Mouse (Mus musculus): Measurements from ENCODE around the gene Tarbp1.
"Not testable (repeated sequence)": the region's sequence is repeated elsewhere in the genome, so short reads cannot be mapped to it uniquely, and the experiment has no call there.

The Tarbp1 gene

GRCm38 (mm10) chr8:126494160-126495110 lies 19.6 kb upstream of the Tarbp1 start:
- no peak for DNase-seq (ENCODE audit: low spot score)

DNA sequence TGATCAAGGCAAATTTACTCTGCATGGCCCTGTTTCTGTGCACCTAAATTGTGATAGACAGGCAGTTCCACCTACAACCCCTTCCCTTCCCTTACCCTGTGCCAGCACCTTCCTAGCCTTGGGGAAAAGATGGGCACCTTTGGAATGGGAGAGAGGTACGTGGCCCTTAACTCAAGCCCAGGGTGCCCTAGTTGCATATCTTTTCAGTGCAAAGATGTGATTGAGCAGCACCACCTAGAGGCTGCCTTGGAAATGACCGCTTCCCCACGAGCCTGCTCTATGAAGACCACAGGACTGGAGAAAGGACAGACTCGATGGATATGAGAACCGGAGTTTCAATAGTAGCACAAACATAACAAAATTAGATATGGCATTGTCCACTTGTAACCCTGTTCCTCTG lies 8.1 kb upstream of the Tarbp1 start:
- peak; percentile 88 for DNase-seq (ENCODE audit: low spot score)

DNA sequence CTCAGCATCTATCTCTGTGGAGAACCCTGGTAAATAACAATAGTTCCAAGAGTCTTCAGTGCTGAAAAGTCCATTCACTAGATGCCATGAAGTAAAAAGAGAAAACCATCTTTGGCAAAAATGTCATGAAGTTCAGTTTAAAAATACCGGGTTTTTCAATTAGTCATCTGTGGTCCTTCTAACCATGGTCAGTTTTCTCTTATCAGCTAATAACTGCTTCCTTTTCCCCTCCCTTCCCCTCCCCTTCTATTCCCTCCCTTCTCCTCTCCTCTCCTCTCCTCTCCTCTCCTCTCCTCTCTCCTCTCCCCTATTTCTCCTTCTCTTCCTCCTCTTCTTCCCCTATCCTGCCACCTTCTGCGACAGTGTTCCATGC lies 7.5 kb upstream of the Tarbp1 start:
- no peak for DNase-seq (ENCODE audit: low spot score)

GRCm38 (mm10) chr8:126481494-126482347 lies 6.9 kb upstream of the Tarbp1 start:
- peak; percentile 86 for DNase-seq (ENCODE audit: low spot score)

DNA sequence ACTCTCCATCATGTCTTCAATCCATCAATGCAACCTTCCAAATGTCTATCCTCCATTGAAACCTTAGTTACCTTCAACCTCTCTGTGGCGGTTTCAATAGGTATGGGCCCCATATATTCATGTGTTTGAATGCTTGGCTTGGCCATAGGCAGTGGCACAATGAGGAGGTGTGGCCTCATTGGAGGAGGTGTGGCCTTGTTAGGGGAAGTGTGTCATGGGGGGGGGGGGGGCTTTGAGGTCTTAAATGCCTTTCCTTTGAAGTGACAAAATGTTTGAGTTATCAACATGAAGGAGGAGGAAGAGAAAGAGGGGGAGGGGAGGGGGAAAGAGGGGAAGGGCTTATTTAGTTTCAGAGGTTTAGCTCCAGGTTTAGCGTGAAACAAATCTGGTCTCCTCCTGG lies 5.5 kb upstream of the Tarbp1 start:
- no peak for DNase-seq (ENCODE audit: low spot score)

DNA sequence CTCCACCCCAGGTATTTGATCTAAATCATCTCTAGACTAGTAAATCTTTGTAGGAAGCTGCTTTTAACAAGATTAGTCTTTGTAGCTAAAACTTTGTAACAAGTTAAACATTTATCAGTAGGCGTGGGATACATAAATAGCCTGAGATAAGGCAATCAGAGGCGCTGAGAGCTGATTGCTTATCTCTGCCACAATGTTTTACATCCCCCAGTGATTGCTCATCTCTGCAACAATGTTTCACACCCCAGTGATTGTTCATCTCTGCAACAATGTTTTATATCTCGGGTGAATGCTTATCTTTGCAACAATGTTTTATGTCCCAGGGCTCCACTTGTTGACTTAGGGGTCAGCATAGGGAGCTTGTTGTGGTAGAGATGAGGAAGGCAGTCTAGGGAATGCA lies 3.8 kb upstream of the Tarbp1 start:
- no peak for DNase-seq (ENCODE audit: low spot score)

DNA sequence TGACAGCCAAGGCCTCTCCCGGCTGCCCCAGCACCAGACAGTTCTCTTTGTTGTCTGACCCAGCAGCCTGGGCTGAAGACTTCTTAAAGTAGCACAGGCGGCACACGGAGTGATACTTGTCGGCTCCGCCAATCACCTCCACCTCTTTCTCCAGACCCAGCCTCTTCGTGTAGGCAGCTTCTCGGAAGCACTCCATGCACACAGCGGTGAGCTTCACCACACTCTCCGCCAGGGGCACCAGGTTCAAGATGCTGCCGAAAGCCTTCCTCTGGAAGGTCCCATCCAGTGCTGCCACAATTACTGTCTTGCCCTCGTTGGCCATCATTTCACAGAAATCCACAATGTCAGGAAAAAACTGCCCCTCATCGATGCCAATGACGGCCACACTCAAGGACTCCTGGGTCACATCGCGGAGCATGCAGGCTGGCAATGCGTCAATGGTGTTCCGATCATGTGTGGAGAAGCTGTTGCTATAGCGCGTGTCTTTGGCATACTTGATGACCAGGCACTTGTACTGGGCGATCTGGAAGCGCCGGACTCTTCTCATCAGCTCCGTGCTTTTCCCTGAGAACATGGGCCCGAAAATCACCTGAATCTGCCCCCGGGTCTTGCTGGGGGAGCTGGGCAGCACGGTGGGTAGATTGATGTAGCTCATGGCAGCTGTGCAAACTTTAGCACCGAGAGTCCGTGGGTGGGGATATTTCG lies 1.4 kb upstream of the Tarbp1 start:
- DNase-seq (ENCODE audit: low spot score), result not testable (repeated sequence)

GRCm38 (mm10) chr8:126475738-126476137 lies 873 bp upstream of the Tarbp1 start:
- not testable (repeated sequence) for DNase-seq (ENCODE audit: low spot score)

DNA sequence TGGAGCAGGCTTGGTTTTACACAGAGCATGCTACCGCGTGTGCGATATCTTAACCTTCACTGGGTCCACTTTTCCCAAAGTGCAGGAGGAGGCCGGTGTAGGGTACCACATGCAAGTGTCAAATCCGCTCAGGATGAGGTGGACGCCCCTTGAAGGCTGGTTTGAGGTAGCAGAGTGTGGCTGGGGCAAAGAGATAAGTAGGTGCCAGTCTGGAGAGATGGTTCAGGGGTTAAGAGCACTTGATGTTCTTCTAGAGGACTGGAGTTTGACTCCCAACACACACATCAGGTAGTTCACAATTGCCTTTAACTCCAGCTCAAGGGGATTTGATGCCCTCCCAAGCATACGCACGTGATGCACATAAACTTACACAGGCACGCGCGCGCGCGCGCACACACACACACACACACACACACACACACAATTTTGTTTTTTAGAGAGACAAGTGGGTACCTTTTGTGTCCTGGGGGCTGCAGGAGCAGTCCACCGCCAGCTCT lies 1.0 kb downstream of the Tarbp1 start:
- peak; percentile 46 for DNase-seq (ENCODE audit: low spot score)

- DNase-seq (ENCODE audit: low spot score), result no peak
Measured at GRCm38 (mm10) chr8:126464071-126464470, 10.8 kb downstream of the Tarbp1 start.

GRCm38 (mm10) chr8:126461735-126462134 lies 13.1 kb downstream of the Tarbp1 start:
- DNase-seq (ENCODE audit: low spot score), result no peak

DNA sequence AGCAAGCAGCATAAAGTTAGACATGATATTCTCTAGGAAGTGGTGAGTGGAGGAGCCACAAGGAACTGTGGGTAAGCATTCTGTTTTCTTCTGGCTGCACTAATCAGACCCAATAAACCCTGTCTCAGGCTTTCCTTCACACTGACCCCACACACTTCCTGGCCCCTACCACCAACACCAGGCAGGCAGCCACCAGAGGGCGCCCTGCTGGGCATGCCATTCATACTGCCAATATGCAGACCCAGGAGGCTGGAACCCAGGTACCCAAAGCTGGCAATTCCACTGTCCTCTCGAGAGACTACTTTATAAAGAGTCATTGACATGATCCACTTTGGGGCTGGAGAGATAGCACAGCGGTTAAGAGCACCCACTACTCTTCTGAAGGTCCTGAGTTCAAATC lies 14.6 kb downstream of the Tarbp1 start:
- DNase-seq (ENCODE audit: low spot score), result peak; percentile 50

- peak; percentile 42 for DNase-seq (ENCODE audit: low spot score)
Measured at GRCm38 (mm10) chr8:126455383-126455782, 19.5 kb downstream of the Tarbp1 start.

- DNase-seq (ENCODE audit: low spot score), result no peak
Measured at GRCm38 (mm10) chr8:126451158-126451557, 23.7 kb downstream of the Tarbp1 start.

DNA sequence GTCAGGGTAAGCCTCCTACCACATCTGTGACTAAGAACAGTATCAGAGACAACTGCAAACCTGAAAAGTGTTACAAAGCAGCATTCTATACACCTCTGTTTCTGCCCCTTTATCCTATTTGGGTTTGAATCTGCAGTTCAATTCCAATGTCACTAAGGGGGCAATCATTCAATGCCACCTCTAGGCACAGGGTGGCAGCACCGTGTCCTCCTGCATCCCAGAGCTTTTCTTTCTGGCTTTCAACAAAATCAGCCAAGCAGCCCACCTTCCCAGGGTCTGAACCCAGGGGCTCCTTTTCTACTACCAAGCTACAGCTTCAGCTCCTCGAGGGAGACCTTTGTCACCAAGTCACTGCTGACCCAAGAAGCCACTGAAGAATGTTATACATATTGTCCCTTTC lies 35.9 kb downstream of the Tarbp1 start:
- DNase-seq (ENCODE audit: low spot score), result no peak

GRCm38 (mm10) chr8:126433827-126434226 lies 41.0 kb downstream of the Tarbp1 start:
- no peak for DNase-seq (ENCODE audit: low spot score)

DNA sequence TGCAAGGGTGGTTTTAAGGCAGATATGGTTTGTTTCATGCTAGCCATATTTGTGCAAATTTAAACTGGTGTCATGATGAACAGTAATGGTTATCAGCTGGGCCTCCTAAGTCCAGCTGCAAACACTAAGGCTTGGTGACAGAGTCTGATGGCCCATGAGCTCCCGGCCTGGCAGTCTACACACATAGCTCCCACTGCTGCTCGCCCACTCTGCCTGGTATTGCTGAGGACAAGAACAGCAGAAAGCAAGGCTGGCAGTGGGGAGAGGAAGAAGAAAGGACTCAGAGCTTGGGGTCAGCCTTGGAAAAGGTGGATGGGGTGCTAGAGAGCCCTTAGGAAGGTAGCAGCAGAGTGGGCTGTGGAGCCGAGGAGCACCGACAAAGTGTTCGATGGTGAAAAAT lies 45.2 kb downstream of the Tarbp1 start:
- no peak for DNase-seq (ENCODE audit: low spot score)

DNA sequence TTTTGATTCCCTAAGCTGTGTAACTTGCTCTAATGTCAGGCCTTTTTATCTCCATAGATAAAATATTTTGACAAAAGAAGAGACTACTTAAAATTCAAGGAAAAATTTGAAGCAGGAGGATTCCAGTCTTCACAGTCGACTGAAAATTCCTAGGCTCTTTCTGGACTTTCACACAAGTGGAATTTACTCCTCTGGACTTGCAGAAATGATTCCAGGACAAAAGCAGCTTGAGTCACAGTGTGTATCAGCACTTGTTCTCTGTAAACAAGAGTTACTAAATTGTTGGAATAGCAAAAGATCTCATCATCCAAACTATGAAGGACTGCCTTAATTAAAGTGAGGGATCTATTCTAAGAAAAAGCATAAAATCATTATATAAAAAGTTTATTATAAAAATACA lies 49.9 kb downstream of the Tarbp1 start:
- no peak for DNase-seq (ENCODE audit: low spot score)

DNA sequence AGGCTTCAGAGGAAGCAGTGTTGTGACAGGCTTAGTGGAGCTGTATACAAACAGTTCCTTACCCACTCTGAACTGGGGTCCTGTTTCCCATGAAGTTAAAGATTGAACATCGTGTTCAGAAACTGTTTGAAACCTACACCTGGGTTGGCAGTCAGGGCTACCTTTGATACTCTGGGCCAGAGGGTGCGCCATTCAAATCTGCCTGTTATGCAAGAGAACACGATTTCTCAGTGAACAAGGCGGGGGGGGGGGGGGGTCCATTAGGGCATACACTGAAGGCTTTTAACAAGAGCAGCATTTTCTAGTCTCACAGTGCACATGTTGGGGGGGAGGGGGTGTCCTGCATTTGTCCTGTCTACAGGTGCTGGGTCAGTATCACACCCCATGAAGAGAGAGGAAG lies 50.7 kb downstream of the Tarbp1 start:
- no peak for DNase-seq (ENCODE audit: low spot score)

GRCm38 (mm10) chr8:126422920-126423300 lies 52.0 kb downstream of the Tarbp1 start:
- peak; percentile 15 for DNase-seq (ENCODE audit: low spot score)

- DNase-seq (ENCODE audit: low spot score), result peak; percentile 97
Measured at GRCm38 (mm10) chr8:126422174-126422919, 52.5 kb downstream of the Tarbp1 start, which contains the start of gene Coa6. Gene Coa6, plus strand, starts transcription at chr8:126422515.

Data from embryo, embryonic 10 days (tissue).